ENCODE assay signal across 21 mouse cellular contexts in the genomic region with DNA sequence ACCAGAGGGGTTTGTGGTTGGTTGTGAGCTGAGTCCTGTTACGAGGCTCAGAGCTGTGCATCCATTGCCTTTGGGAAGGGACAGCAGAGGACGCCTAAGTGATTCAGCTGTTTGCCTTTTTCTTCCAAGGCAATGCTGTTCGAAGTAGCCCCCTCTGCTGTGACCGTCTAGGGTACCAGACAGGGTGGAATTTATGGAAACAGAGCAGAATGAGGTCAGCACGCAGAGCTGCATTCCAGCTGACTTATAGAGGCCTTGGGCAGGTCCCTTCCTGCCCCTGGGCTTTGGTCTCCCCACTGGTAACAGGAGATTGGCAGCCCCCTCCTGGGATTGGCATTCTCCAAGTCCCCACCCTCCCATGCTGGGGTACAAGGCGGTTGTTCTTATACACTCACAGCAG. TPM values are rescaled to one million over a fixed set of nuclear protein-coding genes. Genes with fewer than 3 reads are reported as not detected.
DNase-seq lines count a peak whose midpoint lies in the region; ATAC-seq and TF ChIP-seq lines count a peak whose summit lies in the region.
"Had no signal": no experiment of that assay in that cellular context is flagged by ENCODE, and none has a peak within 500 bp of the region (broad histone marks: within the 10 kb centered on the region; RNA-seq: fewer than 3 reads in every experiment).

No protein-coding gene starts in this region.

- no peak overlapping the region for H3K4me2 ChIP-seq in heart, embryonic 16.5 days (ENCODE audit: low read depth, low read length)
- H3K4me2 ChIP-seq: hindbrain, embryonic 12.5 days; liver, embryonic 11.5 days; neural tube, embryonic 13.5 days had no signal

- no peak for ATAC-seq in heart, embryonic 16.5 days (replicated peaks; ENCODE audit: extremely low read depth, insufficient read depth, low FRiP score)
- ATAC-seq: inflammation-experienced regulatory T-cells, adult 6 months had no signal

- no peak for TF ChIP-seq POLR2A in heart, adult 2 months (IDR thresholded peaks at IDR 0.05; ENCODE audit: insufficient read depth, low read depth, low read length)
- no peak for TF ChIP-seq POLR2A in embryonic fibroblast, embryonic 13.5 days (IDR thresholded peaks at IDR 0.05; ENCODE audit: low read depth, low read length)

- peaks cover 16% of the 10 kb centered on the region for H3K27me3 ChIP-seq in heart, embryonic 16.5 days (ENCODE audit: control insufficient read depth, insufficient read depth, low read length)
- no peaks in the 10 kb centered on the region for H3K27me3 ChIP-seq in heart, adult 2 months (ENCODE audit: control insufficient read depth, insufficient read depth, low read length)

- DNase-seq in heart, adult 2 months: no peak
- peak; percentile 31 for DNase-seq in urinary bladder, postnatal 25 days (ENCODE audit: low spot score)
- DNase-seq in urinary bladder, postnatal 4 days (ENCODE audit: low spot score in 2 of 2): no peak
- no peak for DNase-seq in adrenal gland, adult (ENCODE audit: inconsistent age in 2 of 2, low spot score in 1 of 2)
- no peak for DNase-seq in testis, postnatal 10 days (ENCODE audit: low spot score)
- no peak for DNase-seq in ovary, postnatal 36 days (ENCODE audit: low spot score)
- DNase-seq: cerebellum, adult 9-10 months; gastrocnemius, postnatal 10 days; kidney, adult 9 months; lung, postnatal 14 days; right cerebral cortex, postnatal 25 days; thymus, adult 18-20 months had no signal

- no peak overlapping the region for H3K9ac ChIP-seq in heart, embryonic 16.5 days (ENCODE audit: low read length)
- no peak overlapping the region for H3K9ac ChIP-seq in heart, adult 2 months (ENCODE audit: low read depth, low read length)
- H3K9ac ChIP-seq: hindbrain, embryonic 12.5 days; neural tube, embryonic 13.5 days had no signal

- no peak for TF ChIP-seq CTCF in heart, adult 2 months (IDR thresholded peaks at IDR 0.05)
- TF ChIP-seq CTCF in embryonic fibroblast, embryonic 13.5 days (IDR thresholded peaks at IDR 0.05; ENCODE audit: borderline replicate concordance, insufficient read depth, low read length): no peak

- 70% methylated on average over 6 of the region's 6 CpGs for WGBS in heart, embryonic 16.5 days
- 81% methylated on average over 6 of the region's 6 CpGs for WGBS in heart, adult 2 months

- H3K79me2 ChIP-seq in heart, adult 2 months (replicated peaks; ENCODE audit: control insufficient read depth, insufficient read depth, low read length): no peaks in the 10 kb centered on the region

- H3K4me3 ChIP-seq in heart, embryonic 16.5 days (ENCODE audit: low read length): no peak overlapping the region
- H3K4me3 ChIP-seq in heart, adult 2 months: no peak overlapping the region
- no peak overlapping the region for H3K4me3 ChIP-seq in embryonic fibroblast, embryonic 13.5 days (ENCODE audit: insufficient read depth, low read length)
- H3K4me3 ChIP-seq: hindbrain, embryonic 12.5 days; neural tube, embryonic 13.5 days had no signal

- no peaks in the 10 kb centered on the region for H3K9me3 ChIP-seq in heart, embryonic 16.5 days (replicated peaks; ENCODE audit: control insufficient read depth, low read length)
- H3K9me3 ChIP-seq: hindbrain, embryonic 12.5 days; neural tube, embryonic 13.5 days had no signal

- H3K27ac ChIP-seq in heart, embryonic 16.5 days (ENCODE audit: low read length): 0 out of 2 replicates have a peak overlapping the region, but pooled peaks have one; percentile 14
- no peak overlapping the region for H3K27ac ChIP-seq in heart, adult 2 months
- H3K27ac ChIP-seq in embryonic fibroblast, embryonic 13.5 days (ENCODE audit: insufficient read depth, low read length): peak overlapping the region; percentile 55
- H3K27ac ChIP-seq: hindbrain, embryonic 12.5 days; neural tube, embryonic 13.5 days had no signal

- peaks cover 9% of the 10 kb centered on the region; the same call in 1 of the 2 replicates for H3K36me3 ChIP-seq in heart, embryonic 16.5 days (ENCODE audit: control insufficient read depth, insufficient read depth)
- no peaks in the 10 kb centered on the region for H3K36me3 ChIP-seq in heart, adult 2 months (ENCODE audit: control insufficient read depth, insufficient read depth, low read length)

- 0 out of 2 replicates have a peak, but pooled peaks cover 3% of the 10 kb centered on the region for H3K4me1 ChIP-seq in heart, embryonic 16.5 days (ENCODE audit: control insufficient read depth, insufficient read depth, low read length)
- H3K4me1 ChIP-seq in heart, adult 2 months (ENCODE audit: control insufficient read depth, insufficient read depth, low read length): 0 out of 2 replicates have a peak, but pooled peaks cover 1% of the 10 kb centered on the region
- H3K4me1 ChIP-seq in embryonic fibroblast, embryonic 13.5 days (ENCODE audit: control insufficient read depth, insufficient read depth, low read length): peaks cover 4% of the 10 kb centered on the region; the same call in 1 of the 2 replicates

- no peak for TF ChIP-seq EP300 in heart, adult 2 months (IDR thresholded peaks at IDR 0.05; ENCODE audit: insufficient read depth, low read depth, low read length)

- intact Hi-C loops in heart, adult 2 months (cut with DNase I): no loop called here

RNA-seq across cellular contexts. Expression of gene Sfn, which starts 2.9 kb away (rescaled TPM):
- 11.2 and 20.6 TPM in 2 replicates for polyA plus RNA-seq in heart, embryonic 16.5 days (2015; fragmentation: Nextera tagmentation; extraction: Ambion mirVana)
- total RNA-seq in heart, adult 2 months (2021): 1 to 10 TPM; 1.2 TPM
- 1.4 and 2.0 TPM in 2 replicates for polyA plus RNA-seq in heart, adult 2 months (2012; rRNA removed)
- polyA plus RNA-seq in embryonic fibroblast, embryonic 13.5 days (2011; ENCODE audit: insufficient read length, low read depth, missing spikeins): 8.4 and 12.1 TPM in 2 replicates

RNA-seq across cellular contexts. Expression of gene Gpn2, which starts 20.7 kb away (rescaled TPM):
- polyA plus RNA-seq in heart, embryonic 16.5 days (2015; fragmentation: Nextera tagmentation; extraction: Ambion mirVana): 12.0 and 12.7 TPM in 2 replicates
- total RNA-seq in heart, adult 2 months (2021): 1 to 10 TPM; 6.8 to 7.3 TPM
- polyA plus RNA-seq in heart, adult 2 months (2012; rRNA removed): 12.1 and 17.7 TPM in 2 replicates
- 10.9 and 12.2 TPM in 2 replicates for polyA plus RNA-seq in embryonic fibroblast, embryonic 13.5 days (2011; ENCODE audit: insufficient read length, low read depth, missing spikeins)

RNA-seq across cellular contexts. Expression of gene Gpatch3, which starts 30.3 kb away (rescaled TPM):
- polyA plus RNA-seq in heart, embryonic 16.5 days (2015; fragmentation: Nextera tagmentation; extraction: Ambion mirVana): 4.6 and 4.7 TPM in 2 replicates
- total RNA-seq in heart, adult 2 months (2021): 1 to 10 TPM; 3.4 to 5.0 TPM
- 1.9 and 2.1 TPM in 2 replicates for polyA plus RNA-seq in heart, adult 2 months (2012; rRNA removed)
- polyA plus RNA-seq in embryonic fibroblast, embryonic 13.5 days (2011; ENCODE audit: insufficient read length, low read depth, missing spikeins): 4.8 and 5.7 TPM in 2 replicates

RNA-seq across cellular contexts. Expression of gene Zdhhc18, which starts 45.1 kb away (rescaled TPM):
- polyA plus RNA-seq in heart, embryonic 16.5 days (2015; fragmentation: Nextera tagmentation; extraction: Ambion mirVana): 1.8 and 2.2 TPM in 2 replicates
- 10 to 100 TPM; 21.3 to 27.7 TPM for total RNA-seq in heart, adult 2 months (2021)
- 37.3 and 40.1 TPM in 2 replicates for polyA plus RNA-seq in heart, adult 2 months (2012; rRNA removed)
- 28.8 and 31.3 TPM in 2 replicates for polyA plus RNA-seq in embryonic fibroblast, embryonic 13.5 days (2011; ENCODE audit: insufficient read length, low read depth, missing spikeins)

RNA-seq across cellular contexts. Expression of gene Nr0b2, which starts 51.7 kb away (rescaled TPM):
- polyA plus RNA-seq in heart, embryonic 16.5 days (2015; fragmentation: Nextera tagmentation; extraction: Ambion mirVana): 20.1 and 22.3 TPM in 2 replicates
- 10 to 100 TPM; 13.1 to 14.5 TPM for total RNA-seq in heart, adult 2 months (2021)
- 28.3 and 45.4 TPM in 2 replicates for polyA plus RNA-seq in heart, adult 2 months (2012; rRNA removed)
- polyA plus RNA-seq in embryonic fibroblast, embryonic 13.5 days (2011; ENCODE audit: insufficient read length, low read depth, missing spikeins): not detected in 2 replicates
- total RNA-seq: layer of hippocampus, postnatal 25 days; left cerebral cortex, postnatal 25 days; monocyte, adult 5-6 weeks had no signal
- polyA plus RNA-seq: hindbrain, embryonic 12.5 days; inflammation-experienced regulatory T-cells, adult 6 months; neural tube, embryonic 13.5 days had no signal
